Mouse (Mus musculus): ENCODE results near the gene Ermp1. TPM values are rescaled to one million over a fixed set of nuclear protein-coding genes. Genes with fewer than 3 reads are reported as not detected.
"Not testable (repeated sequence)": the region's sequence is repeated elsewhere in the genome, so short reads cannot be mapped to it uniquely, and the experiment has no call there.

Ermp1 gene
- polyA plus RNA-seq, 1 experiment from 2014 or later = 11.7 TPM

DNA sequence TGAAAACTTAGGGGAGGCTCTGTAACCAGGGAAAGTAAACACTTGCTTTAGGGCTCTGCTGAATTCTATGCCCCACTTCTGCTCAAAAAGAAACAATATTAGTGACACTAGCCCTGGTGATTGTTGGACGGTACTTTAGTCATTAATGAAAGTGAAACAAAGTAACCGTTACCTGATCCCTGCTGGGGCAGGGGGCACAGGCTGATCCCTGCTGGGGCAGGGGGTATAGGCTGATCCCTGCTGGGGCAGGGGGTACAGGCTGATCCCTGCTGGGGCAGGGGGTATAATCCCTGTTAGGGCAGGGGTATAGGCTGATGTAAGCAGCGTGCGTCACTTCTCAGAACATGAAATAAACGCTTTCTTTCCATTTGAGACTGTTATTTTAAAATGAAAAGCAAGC, 6.7 kb downstream of the Ermp1 start:
- H3K4me2 ChIP-seq = no peak overlapping the region
- no peak overlapping the region for H3K4me3 ChIP-seq (replicated peaks)
- 0 out of 2 replicates have a peak, but pooled peaks cover 4% of the 10 kb centered on the region for H3K9me3 ChIP-seq (replicated peaks)
- peaks cover 10% of the 10 kb centered on the region for H3K36me3 ChIP-seq
- H3K27me3 ChIP-seq (replicated peaks) = no peaks in the 10 kb centered on the region
- WGBS = 61% methylated on average over 5 of the region's 5 CpGs
- ATAC-seq (ENCODE audit: low FRiP score) = no peak
- no peak overlapping the region for H3K27ac ChIP-seq (replicated peaks)
- H3K4me1 ChIP-seq = peaks cover 1% of the 10 kb centered on the region; the same call in 1 of the 2 replicates
- H3K9ac ChIP-seq (replicated peaks) = no peak overlapping the region

GRCm38 (mm10) chr19:29641055-29641454, 7.2 kb downstream of the Ermp1 start:
- Histone ChIP-seq H3K9ac (replicated peaks) (no peak overlapping the region), H3K4me3 (replicated peaks) (no peak overlapping the region), H3K36me3 (peaks cover 14% of the 10 kb centered on the region), H3K27ac (replicated peaks) (no peak overlapping the region), H3K27me3 (replicated peaks) (no peaks in the 10 kb centered on the region), H3K4me1 (no peaks in the 10 kb centered on the region), H3K9me3 (replicated peaks) (0 out of 2 replicates have a peak, but pooled peaks cover 4% of the 10 kb centered on the region), H3K4me2 (no peak overlapping the region)
- ATAC-seq (ENCODE audit: low FRiP score) = no peak
- WGBS = 53% methylated on average over 8 of the region's 9 CpGs

DNA sequence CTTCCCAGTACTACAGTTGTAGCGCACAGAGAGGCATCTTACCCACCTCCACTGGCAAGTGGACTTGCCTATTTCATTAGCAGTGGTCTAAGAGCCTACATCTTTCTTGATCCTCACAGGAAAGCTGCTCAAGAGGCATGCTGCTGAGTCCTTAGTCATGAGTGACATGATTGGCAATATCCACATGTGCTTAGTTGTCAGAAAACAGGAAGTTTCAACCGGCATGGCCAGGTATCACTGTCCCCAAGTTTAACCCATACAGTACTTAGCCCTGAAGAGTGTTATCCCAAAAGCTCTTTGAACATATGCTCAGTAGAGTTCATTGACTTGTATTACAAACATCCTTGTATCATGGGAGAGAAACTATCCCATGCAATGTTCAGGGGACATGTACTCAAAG, 36.1 kb downstream of the Ermp1 start:
- no peak overlapping the region for H3K4me3 ChIP-seq (replicated peaks)
- H3K4me2 ChIP-seq = no peak overlapping the region
- 91% methylated on average over 2 of the region's 2 CpGs for WGBS
- no peak for ATAC-seq (ENCODE audit: low FRiP score)
- H3K36me3 ChIP-seq = peaks cover 30% of the 10 kb centered on the region
- no peaks in the 10 kb centered on the region for H3K9me3 ChIP-seq (replicated peaks)
- H3K9ac ChIP-seq (replicated peaks) = no peak overlapping the region
- H3K27ac ChIP-seq (replicated peaks) = no peak overlapping the region
- no peaks in the 10 kb centered on the region for H3K4me1 ChIP-seq
- H3K27me3 ChIP-seq (replicated peaks) = no peaks in the 10 kb centered on the region

GRCm38 (mm10) chr19:29610907-29611306, 37.3 kb downstream of the Ermp1 start:
- no peak overlapping the region for H3K4me3 ChIP-seq (replicated peaks)
- 93% methylated on average over 10 of the region's 10 CpGs for WGBS
- H3K4me1 ChIP-seq = no peaks in the 10 kb centered on the region
- no peak for ATAC-seq (ENCODE audit: low FRiP score)
- no peaks in the 10 kb centered on the region for H3K27me3 ChIP-seq (replicated peaks)
- H3K27ac ChIP-seq (replicated peaks) = no peak overlapping the region
- no peaks in the 10 kb centered on the region for H3K9me3 ChIP-seq (replicated peaks)
- no peak overlapping the region for H3K4me2 ChIP-seq
- no peak overlapping the region for H3K9ac ChIP-seq (replicated peaks)
- H3K36me3 ChIP-seq = peaks cover 30% of the 10 kb centered on the region

DNA sequence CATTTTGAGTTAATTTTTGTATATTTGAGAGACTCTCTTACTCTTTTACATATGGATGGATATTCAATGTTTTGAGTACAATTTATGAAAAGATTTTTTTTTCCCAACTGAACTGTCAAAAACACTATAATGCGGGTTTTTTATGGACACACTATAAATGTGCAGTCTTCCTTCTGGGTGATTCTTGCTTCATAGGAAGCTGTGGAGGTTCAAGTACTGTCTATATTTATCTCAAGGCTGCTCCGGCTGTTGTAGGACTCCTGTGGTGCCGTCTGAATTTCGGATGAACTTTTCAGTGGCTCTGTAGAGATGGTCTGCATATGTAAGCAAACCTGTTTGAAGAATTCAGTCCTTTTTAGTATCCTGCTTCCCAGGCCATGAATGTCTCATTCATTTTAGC, 40.0 kb downstream of the Ermp1 start:
- Histone ChIP-seq H3K9ac (replicated peaks) (no peak overlapping the region), H3K36me3 (peaks cover 32% of the 10 kb centered on the region), H3K27me3 (replicated peaks) (no peaks in the 10 kb centered on the region), H3K4me2 (no peak overlapping the region), H3K9me3 (replicated peaks) (no peaks in the 10 kb centered on the region), H3K4me1 (no peaks in the 10 kb centered on the region), H3K4me3 (replicated peaks) (no peak overlapping the region), H3K27ac (replicated peaks) (no peak overlapping the region)
- WGBS = 86% methylated on average over 4 of the region's 4 CpGs
- ATAC-seq (ENCODE audit: low FRiP score) = no peak

GRCm38 (mm10) chr19:29607521-29607920, 40.7 kb downstream of the Ermp1 start:
- Histone ChIP-seq H3K9ac (replicated peaks) (no peak overlapping the region), H3K4me3 (replicated peaks) (no peak overlapping the region), H3K36me3 (peaks cover 31% of the 10 kb centered on the region), H3K4me1 (no peaks in the 10 kb centered on the region), H3K27me3 (replicated peaks) (no peaks in the 10 kb centered on the region), H3K9me3 (replicated peaks) (no peaks in the 10 kb centered on the region), H3K4me2 (no peak overlapping the region), H3K27ac (replicated peaks) (no peak overlapping the region)
- WGBS = 91% methylated on average over 4 of the region's 4 CpGs
- ATAC-seq (ENCODE audit: low FRiP score) = no peak

DNA sequence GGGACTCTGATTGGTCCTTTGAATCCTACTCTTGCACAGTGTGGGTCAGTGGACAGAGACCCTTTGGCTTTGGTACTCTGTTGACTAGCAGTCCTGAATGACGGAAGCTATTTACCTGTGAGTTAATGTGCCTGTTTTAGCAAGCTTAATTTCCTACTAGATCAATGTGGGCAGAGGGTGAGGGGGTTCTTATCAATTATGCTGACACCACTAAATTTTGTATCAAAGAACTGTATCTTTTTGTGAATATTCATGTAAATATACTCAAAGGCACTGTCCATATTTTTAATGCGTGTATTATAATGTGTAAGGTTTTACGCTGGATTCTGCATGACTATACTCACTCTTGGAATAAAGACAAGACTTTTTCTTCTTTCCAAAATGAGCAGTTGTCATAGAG, 43.6 kb downstream of the Ermp1 start:
- H3K9me3 ChIP-seq (replicated peaks) = no peaks in the 10 kb centered on the region
- peaks cover 27% of the 10 kb centered on the region for H3K36me3 ChIP-seq
- H3K27me3 ChIP-seq (replicated peaks) = no peaks in the 10 kb centered on the region
- 95% methylated on average over 3 of the region's 3 CpGs for WGBS
- no peak overlapping the region for H3K9ac ChIP-seq (replicated peaks)
- ATAC-seq (ENCODE audit: low FRiP score) = no peak
- H3K27ac ChIP-seq (replicated peaks) = no peak overlapping the region
- no peaks in the 10 kb centered on the region for H3K4me1 ChIP-seq
- no peak overlapping the region for H3K4me2 ChIP-seq
- no peak overlapping the region for H3K4me3 ChIP-seq (replicated peaks)

GRCm38 (mm10) chr19:29603548-29604353, 44.5 kb downstream of the Ermp1 start:
- H3K27me3 ChIP-seq (replicated peaks) = no peaks in the 10 kb centered on the region
- H3K4me2 ChIP-seq = no peak overlapping the region
- no peak overlapping the region for H3K27ac ChIP-seq (replicated peaks)
- ATAC-seq (ENCODE audit: low FRiP score) = no peak
- H3K9ac ChIP-seq (replicated peaks) = no peak overlapping the region
- 88% methylated on average over 14 of the region's 14 CpGs for WGBS
- no peak overlapping the region for H3K4me3 ChIP-seq (replicated peaks)
- H3K9me3 ChIP-seq (replicated peaks) = no peaks in the 10 kb centered on the region
- H3K36me3 ChIP-seq = peaks cover 36% of the 10 kb centered on the region
- no peaks in the 10 kb centered on the region for H3K4me1 ChIP-seq

GRCm38 (mm10) chr19:29598981-29599380, 49.2 kb downstream of the Ermp1 start:
- no peak overlapping the region for H3K9ac ChIP-seq (replicated peaks)
- no peaks in the 10 kb centered on the region for H3K4me1 ChIP-seq
- H3K27me3 ChIP-seq (replicated peaks) = no peaks in the 10 kb centered on the region
- H3K9me3 ChIP-seq (replicated peaks) = no peaks in the 10 kb centered on the region
- no peak overlapping the region for H3K4me3 ChIP-seq (replicated peaks)
- no peak for ATAC-seq (ENCODE audit: low FRiP score)
- peaks cover 66% of the 10 kb centered on the region for H3K36me3 ChIP-seq
- WGBS = 93% methylated on average over 5 of the region's 5 CpGs
- no peak overlapping the region for H3K27ac ChIP-seq (replicated peaks)
- H3K4me2 ChIP-seq = no peak overlapping the region

DNA sequence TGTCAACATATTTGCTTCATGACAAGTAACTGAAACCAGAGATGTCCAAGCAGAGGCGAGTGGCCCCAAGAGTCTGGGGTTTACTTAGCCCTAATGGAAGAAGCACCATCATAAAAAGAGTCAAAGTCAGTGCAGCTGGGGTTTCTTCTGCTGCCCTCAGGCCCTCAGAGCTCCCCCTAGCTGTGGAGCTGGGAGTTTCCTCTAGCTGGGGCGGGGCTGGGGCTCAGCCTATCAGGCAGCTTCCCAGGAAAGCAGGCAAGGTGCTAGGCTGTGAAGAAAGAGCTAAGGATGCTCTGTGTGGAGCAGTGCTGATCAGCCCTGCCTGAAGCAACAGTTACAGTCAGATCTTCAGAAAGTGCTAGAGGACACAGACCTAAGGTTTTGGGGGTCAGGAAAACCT, 51.2 kb downstream of the Ermp1 start:
- no peak overlapping the region for H3K4me3 ChIP-seq (replicated peaks)
- no peak overlapping the region for H3K27ac ChIP-seq (replicated peaks)
- H3K4me2 ChIP-seq = no peak overlapping the region
- H3K27me3 ChIP-seq (replicated peaks) = no peaks in the 10 kb centered on the region
- peaks cover 48% of the 10 kb centered on the region for H3K36me3 ChIP-seq
- H3K4me1 ChIP-seq = no peaks in the 10 kb centered on the region
- no peaks in the 10 kb centered on the region for H3K9me3 ChIP-seq (replicated peaks)
- no peak for ATAC-seq (ENCODE audit: low FRiP score)
- no peak overlapping the region for H3K9ac ChIP-seq (replicated peaks)
- 92% methylated on average over 2 of the region's 2 CpGs for WGBS

GRCm38 (mm10) chr19:29596276-29596675, 51.9 kb downstream of the Ermp1 start:
- H3K27ac ChIP-seq (replicated peaks) = no peak overlapping the region
- H3K36me3 ChIP-seq = peaks cover 48% of the 10 kb centered on the region
- over 99% methylated on average over 3 of the region's 3 CpGs for WGBS
- no peak overlapping the region for H3K4me3 ChIP-seq (replicated peaks)
- H3K4me2 ChIP-seq = no peak overlapping the region
- H3K9ac ChIP-seq (replicated peaks) = no peak overlapping the region
- no peak for ATAC-seq (ENCODE audit: low FRiP score)
- H3K27me3 ChIP-seq (replicated peaks) = no peaks in the 10 kb centered on the region
- no peaks in the 10 kb centered on the region for H3K4me1 ChIP-seq
- H3K9me3 ChIP-seq (replicated peaks) = no peaks in the 10 kb centered on the region

- H3K9me3 ChIP-seq (replicated peaks); H3K9ac ChIP-seq (replicated peaks); H3K27me3 ChIP-seq (replicated peaks); H3K4me2 ChIP-seq; H3K4me1 ChIP-seq; ATAC-seq (ENCODE audit: low FRiP score); H3K27ac ChIP-seq (replicated peaks); H3K4me3 ChIP-seq (replicated peaks): not testable (repeated sequence)
- WGBS = 72% methylated on average over 3 of the region's 3 CpGs
- peaks cover 41% of the 10 kb centered on the region for H3K36me3 ChIP-seq
Measured at GRCm38 (mm10) chr19:29593783-29594182, 54.4 kb downstream of the Ermp1 start.
